Mouse (Mus musculus): ENCODE data around the gene Scin. TPM values are rescaled to one million over a fixed set of nuclear protein-coding genes. Genes with fewer than 3 reads are reported as not detected.

The Scin gene
- total RNA-seq, 1 experiment from 2014 or later = 3.7 TPM

DNA sequence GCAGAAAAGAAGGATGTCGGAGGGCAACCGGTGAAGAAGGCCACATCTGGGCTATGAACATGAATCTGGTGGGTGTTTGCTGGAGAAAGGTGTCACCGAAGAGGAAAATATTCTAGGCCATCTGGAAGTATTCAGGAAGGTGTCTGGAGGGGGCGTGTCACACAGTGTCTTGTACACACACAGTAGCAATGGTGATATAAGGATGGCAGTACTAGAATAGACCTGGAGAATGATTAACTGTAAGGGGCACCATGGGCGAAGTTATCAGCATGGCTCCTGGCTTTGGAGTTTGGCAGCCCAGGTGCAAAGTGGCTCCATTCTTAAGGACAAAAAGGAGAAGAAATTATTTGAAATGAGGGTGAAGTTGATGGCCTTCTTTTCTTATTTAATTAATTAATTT is 17.8 kb downstream of the Scin start:
- no peak for ATAC-seq (replicated peaks in 1 of 2; ENCODE audit: insufficient read depth in 1 of 2, low FRiP score in 2 of 2, low TSS enrichment in 1 of 2, low read depth in 1 of 2, poor library complexity in 2 of 2, severe bottlenecking in 2 of 2)

DNA sequence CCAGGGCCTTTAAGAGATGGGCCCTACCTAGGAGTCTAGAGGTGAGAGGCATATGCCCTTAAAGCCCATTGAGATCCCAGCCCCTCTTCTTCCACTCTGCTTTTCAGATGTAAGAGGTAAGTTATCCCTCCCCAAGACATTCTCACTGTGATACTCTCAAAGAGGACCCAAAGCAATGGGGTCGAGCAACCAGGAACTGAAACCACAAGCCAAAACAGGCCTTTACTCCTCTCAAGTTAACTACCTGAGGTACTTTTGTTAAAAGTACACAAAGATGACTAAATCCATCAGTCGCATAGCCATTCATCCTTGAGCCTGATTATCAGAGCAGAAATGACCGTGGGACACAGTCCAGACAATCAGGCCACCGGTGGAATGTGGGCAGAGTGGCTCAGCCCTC is 19.1 kb downstream of the Scin start:
- ATAC-seq (replicated peaks in 1 of 2; ENCODE audit: insufficient read depth in 1 of 2, low FRiP score in 2 of 2, low TSS enrichment in 1 of 2, low read depth in 1 of 2, poor library complexity in 2 of 2, severe bottlenecking in 2 of 2) = no peak

- no peak for ATAC-seq (replicated peaks in 1 of 2; ENCODE audit: insufficient read depth in 1 of 2, low FRiP score in 2 of 2, low TSS enrichment in 1 of 2, low read depth in 1 of 2, poor library complexity in 2 of 2, severe bottlenecking in 2 of 2)
Measured at GRCm38 (mm10) chr12:40114020-40114419, 20.0 kb downstream of the Scin start.

- ATAC-seq (replicated peaks in 1 of 2; ENCODE audit: insufficient read depth in 1 of 2, low FRiP score in 2 of 2, low TSS enrichment in 1 of 2, low read depth in 1 of 2, poor library complexity in 2 of 2, severe bottlenecking in 2 of 2) = no peak
Measured at GRCm38 (mm10) chr12:40113605-40114004, 20.4 kb downstream of the Scin start.

DNA sequence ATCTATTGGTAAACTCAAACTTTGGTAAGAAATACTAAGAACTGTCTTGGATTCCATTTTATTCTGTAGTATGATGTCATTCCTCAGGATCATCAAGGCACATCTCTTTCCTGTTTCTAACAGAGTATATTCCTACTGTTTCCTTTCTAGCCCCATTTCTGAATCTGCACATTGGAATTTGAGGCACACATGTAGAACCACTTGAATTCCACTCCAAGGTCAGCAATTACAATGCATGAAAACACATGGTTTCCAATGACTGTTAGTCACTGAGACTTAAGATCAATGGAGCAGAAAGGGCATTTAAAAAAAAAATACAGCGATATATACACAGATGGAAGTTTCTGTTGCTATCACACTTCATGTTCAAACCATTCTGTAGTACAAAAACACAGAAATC is 24.8 kb downstream of the Scin start:
- ATAC-seq (replicated peaks in 1 of 2; ENCODE audit: insufficient read depth in 1 of 2, low FRiP score in 2 of 2, low TSS enrichment in 1 of 2, low read depth in 1 of 2, poor library complexity in 2 of 2, severe bottlenecking in 2 of 2) = no peak

GRCm38 (mm10) chr12:40108143-40108542 is 25.9 kb downstream of the Scin start:
- ATAC-seq (replicated peaks in 1 of 2; ENCODE audit: insufficient read depth in 1 of 2, low FRiP score in 2 of 2, low TSS enrichment in 1 of 2, low read depth in 1 of 2, poor library complexity in 2 of 2, severe bottlenecking in 2 of 2) = peak; percentile 96

DNA sequence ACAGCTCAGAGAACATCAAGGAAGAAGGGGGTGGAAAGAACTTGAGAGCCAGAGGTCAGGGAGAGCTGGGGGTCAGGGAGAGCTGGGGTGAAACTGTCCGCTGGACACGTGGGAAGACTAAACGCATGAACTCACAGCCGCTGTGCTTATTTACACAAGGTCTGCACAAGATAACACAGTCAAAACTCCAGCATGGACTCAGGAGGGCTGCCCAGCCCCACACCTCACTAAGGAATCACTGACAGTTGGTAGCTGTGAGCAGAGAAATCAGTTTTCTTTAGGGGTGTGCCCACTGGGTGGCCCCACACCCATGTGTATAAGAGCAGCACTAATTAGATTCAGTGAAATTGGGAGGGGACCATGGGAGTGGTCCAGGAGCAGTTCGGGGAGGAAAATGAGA is 27.2 kb downstream of the Scin start:
- no peak for ATAC-seq (replicated peaks in 1 of 2; ENCODE audit: insufficient read depth in 1 of 2, low FRiP score in 2 of 2, low TSS enrichment in 1 of 2, low read depth in 1 of 2, poor library complexity in 2 of 2, severe bottlenecking in 2 of 2)

DNA sequence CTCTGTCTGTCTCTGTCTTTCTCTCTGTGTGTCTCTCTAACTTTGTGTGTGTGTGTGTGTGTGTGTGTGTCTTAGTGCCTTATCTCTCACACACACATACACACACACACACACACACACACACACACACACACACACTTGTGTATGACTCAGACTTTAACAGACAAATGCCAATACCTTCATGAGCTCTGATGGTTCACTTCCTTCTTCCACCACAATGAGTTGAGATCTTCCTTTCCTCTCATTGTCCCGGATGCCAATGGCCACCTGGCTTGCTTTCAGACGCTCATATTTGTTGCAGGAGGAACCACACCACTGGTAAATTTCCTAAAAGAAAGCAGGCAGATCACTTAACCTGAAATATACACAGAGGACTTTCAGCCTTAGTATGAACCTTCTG is 29.3 kb downstream of the Scin start:
- ATAC-seq (replicated peaks in 1 of 2; ENCODE audit: insufficient read depth in 1 of 2, low FRiP score in 2 of 2, low TSS enrichment in 1 of 2, low read depth in 1 of 2, poor library complexity in 2 of 2, severe bottlenecking in 2 of 2) = no peak

- peak; percentile 32 to 71; a peak in 3 of 4 replicates for ATAC-seq (replicated peaks in 1 of 2; ENCODE audit: insufficient read depth in 1 of 2, low FRiP score in 2 of 2, low TSS enrichment in 1 of 2, low read depth in 1 of 2, poor library complexity in 2 of 2, severe bottlenecking in 2 of 2)
Measured at GRCm38 (mm10) chr12:40102359-40102758, 31.7 kb downstream of the Scin start.

DNA sequence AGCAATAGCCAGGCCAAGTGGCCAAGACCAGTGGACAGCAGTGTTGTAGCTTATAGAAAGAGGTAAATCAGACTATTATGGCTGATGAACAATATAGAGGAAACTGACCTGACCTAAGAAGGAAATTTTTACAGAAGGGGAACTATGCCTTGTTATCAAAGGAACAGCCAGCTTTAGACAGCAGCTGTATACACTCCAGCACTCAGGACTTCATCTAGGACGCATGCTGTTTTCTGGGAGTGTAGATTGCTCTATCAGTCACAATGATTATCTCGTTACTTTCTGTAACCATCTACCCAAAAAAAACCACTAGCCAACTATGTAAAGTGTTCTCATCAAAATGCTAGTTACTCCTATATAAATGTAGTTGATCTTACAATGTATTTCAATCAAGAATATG is 34.6 kb downstream of the Scin start:
- ATAC-seq (replicated peaks in 1 of 2; ENCODE audit: insufficient read depth in 1 of 2, low FRiP score in 2 of 2, low TSS enrichment in 1 of 2, low read depth in 1 of 2, poor library complexity in 2 of 2, severe bottlenecking in 2 of 2) = no peak

DNA sequence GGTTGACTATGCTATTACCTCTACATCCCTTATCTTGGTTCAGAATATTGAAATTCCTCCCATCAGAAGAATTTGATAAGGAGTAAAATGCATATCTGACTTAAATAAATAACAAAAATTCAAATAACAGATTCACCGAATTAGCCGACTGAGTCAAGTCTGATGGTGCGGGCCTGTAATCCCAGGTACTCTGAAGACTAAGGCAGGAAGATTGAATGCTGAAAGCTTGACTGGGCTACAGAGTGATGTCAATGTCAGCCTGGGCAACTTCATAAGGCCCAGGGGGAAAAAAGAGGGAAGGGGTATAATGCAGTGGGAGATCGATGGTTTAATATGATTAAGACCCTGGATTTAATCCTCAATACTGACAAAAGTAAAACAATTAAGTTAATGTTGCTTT is 36.6 kb downstream of the Scin start:
- ATAC-seq (replicated peaks in 1 of 2; ENCODE audit: insufficient read depth in 1 of 2, low FRiP score in 2 of 2, low TSS enrichment in 1 of 2, low read depth in 1 of 2, poor library complexity in 2 of 2, severe bottlenecking in 2 of 2) = no peak

DNA sequence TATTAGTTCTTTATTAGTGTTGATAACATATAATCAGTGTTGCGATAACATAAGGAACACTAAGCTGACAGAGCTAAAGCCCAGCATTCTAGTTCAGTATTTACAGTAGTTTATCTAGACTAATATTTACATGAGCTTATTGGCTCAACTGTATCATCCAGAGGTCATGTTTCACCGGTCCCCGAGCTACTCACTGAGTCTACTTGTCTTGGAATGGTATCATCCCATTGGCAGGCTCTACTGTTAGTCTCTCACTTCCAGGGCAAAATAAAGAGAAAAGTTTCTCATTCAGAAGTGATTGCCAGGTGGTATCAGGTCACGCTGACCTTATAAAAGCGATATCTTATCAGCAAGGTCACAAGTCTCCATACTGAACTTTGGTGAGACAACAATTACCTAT is 37.0 kb downstream of the Scin start:
- no peak for ATAC-seq (replicated peaks in 1 of 2; ENCODE audit: insufficient read depth in 1 of 2, low FRiP score in 2 of 2, low TSS enrichment in 1 of 2, low read depth in 1 of 2, poor library complexity in 2 of 2, severe bottlenecking in 2 of 2)

- ATAC-seq (replicated peaks in 1 of 2; ENCODE audit: insufficient read depth in 1 of 2, low FRiP score in 2 of 2, low TSS enrichment in 1 of 2, low read depth in 1 of 2, poor library complexity in 2 of 2, severe bottlenecking in 2 of 2) = no peak
Measured at GRCm38 (mm10) chr12:40096453-40096852, 37.6 kb downstream of the Scin start.

GRCm38 (mm10) chr12:40090017-40090416 is 44.0 kb downstream of the Scin start:
- no peak for ATAC-seq (replicated peaks in 1 of 2; ENCODE audit: insufficient read depth in 1 of 2, low FRiP score in 2 of 2, low TSS enrichment in 1 of 2, low read depth in 1 of 2, poor library complexity in 2 of 2, severe bottlenecking in 2 of 2)

GRCm38 (mm10) chr12:40085731-40086322 is 48.2 kb downstream of the Scin start:
- ATAC-seq (replicated peaks in 1 of 2; ENCODE audit: insufficient read depth in 1 of 2, low FRiP score in 2 of 2, low TSS enrichment in 1 of 2, low read depth in 1 of 2, poor library complexity in 2 of 2, severe bottlenecking in 2 of 2) = no peak

DNA sequence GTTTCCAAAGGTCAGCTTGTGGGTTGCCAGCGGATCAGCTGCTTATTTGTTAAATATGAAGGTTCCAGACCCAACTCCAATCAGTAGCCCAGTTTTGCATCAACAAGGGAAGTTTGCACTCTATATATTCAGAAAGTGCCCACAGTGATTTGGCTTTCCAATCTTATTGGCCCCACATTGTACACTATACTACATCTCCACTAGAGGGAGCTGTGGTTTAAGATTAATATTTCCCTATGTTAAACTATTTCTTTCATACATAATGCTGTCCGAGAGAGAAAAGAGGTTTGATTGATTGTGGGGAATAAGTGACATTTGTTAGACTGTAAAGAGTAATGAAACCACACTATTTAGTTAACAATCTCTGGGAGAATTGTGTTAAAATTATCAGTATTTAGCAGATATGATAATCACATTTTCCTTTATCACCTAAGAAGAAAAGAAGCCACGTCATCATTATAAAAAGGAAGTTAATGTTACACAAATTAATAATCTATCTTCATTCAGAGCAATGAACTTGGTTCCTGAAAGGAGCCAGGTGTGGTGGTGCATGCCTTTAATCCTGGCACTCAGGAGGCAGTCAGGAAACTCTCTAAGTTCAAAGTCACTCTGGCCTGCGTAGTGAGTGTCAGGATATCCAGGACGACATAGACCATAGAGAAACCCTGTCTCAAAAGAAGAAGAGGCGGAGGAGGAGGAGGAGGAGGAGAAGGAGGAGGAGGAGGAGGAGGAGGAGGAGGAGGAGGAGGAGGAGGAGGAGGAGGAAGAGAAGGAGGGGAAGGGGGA is 51.4 kb downstream of the Scin start:
- peak; percentile 76 to 88 for ATAC-seq (replicated peaks in 1 of 2; ENCODE audit: insufficient read depth in 1 of 2, low FRiP score in 2 of 2, low TSS enrichment in 1 of 2, low read depth in 1 of 2, poor library complexity in 2 of 2, severe bottlenecking in 2 of 2)

- ATAC-seq (replicated peaks in 1 of 2; ENCODE audit: insufficient read depth in 1 of 2, low FRiP score in 2 of 2, low TSS enrichment in 1 of 2, low read depth in 1 of 2, poor library complexity in 2 of 2, severe bottlenecking in 2 of 2) = no peak
Measured at GRCm38 (mm10) chr12:40082048-40082447, 52.0 kb downstream of the Scin start.

DNA sequence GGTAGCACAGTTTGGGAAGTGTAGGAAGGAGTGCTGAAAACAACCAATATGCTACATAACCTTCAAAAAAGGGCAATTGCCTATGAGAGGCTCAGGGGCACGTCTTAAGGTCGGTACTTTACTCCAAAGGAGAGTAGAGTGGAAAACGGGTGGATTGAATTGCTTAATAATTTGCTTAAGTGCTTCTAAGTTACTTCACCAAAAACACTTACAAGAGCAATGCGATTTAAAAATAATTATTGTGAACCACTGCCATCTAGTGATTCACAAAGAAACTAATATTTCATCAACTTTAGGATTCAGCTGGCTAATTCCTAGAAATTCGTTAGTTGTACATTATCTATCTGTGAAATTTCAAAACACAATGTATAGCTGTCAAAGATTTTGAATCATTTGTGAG is 60.4 kb downstream of the Scin start:
- ATAC-seq (replicated peaks in 1 of 2; ENCODE audit: insufficient read depth in 1 of 2, low FRiP score in 2 of 2, low TSS enrichment in 1 of 2, low read depth in 1 of 2, poor library complexity in 2 of 2, severe bottlenecking in 2 of 2) = 0 out of 4 replicates have a peak, but pooled peaks of 1 of the 2 experiments have one; percentile 32

GRCm38 (mm10) chr12:40047024-40047423 is 87.0 kb downstream of the Scin start:
- no peak for ATAC-seq (replicated peaks in 1 of 2; ENCODE audit: insufficient read depth in 1 of 2, low FRiP score in 2 of 2, low TSS enrichment in 1 of 2, low read depth in 1 of 2, poor library complexity in 2 of 2, severe bottlenecking in 2 of 2)
